Comparison of ENCODE assay signal across 19 mouse cellular contexts in the genomic region with DNA sequence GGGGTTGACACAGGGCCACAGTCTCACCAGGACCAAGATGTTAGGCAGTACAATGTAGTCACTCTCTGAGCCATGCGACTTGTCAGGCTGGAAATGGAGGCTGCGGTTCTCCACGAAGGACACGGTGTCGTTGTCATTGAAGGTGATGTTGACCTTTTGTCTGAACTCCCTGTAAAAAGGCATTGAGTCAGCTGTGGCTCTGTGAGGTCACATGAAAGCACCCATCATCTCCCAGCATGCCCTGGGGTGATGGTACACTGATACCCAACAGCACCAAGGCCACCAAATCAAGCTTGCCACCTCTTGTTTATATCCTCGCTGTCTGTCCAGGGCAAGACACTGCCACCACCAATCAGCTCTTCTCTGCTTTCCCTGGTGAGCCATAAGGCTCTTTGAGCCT. TPM values are rescaled to one million over a fixed set of nuclear protein-coding genes. Genes with fewer than 3 reads are reported as not detected.
DNase-seq lines count a peak whose midpoint lies in the region; ATAC-seq lines count a peak whose summit lies in the region.
"Had no signal": no experiment of that assay in that cellular context is flagged by ENCODE, and none has a peak within 500 bp of the region (broad histone marks: within the 10 kb centered on the region; RNA-seq: fewer than 3 reads in every experiment).

No protein-coding gene starts in this region.

- DNase-seq in adrenal gland, postnatal 14 days = peak; percentile 52
- no peak for DNase-seq in adrenal gland, postnatal 25 days
- DNase-seq: adrenal gland, postnatal 10 days; cerebellum, adult 11 months; cerebellum, adult 18-20 months; cerebellum, adult 8-10 months; cerebellum, adult 9-11 months; cerebellum, postnatal 14 days; cerebellum, postnatal 36 days; embryo, embryonic 11 days had no signal

- peaks cover 12% of the 10 kb centered on the region for H3K9me3 ChIP-seq in megakaryocyte, embryonic 14.5 days
- H3K9me3 ChIP-seq: embryonic facial prominence, embryonic 15.5 days; forebrain, embryonic 10.5 days; forebrain, embryonic 12.5 days had no signal

- no peak for ATAC-seq in megakaryocyte, adult 5-6 weeks (ENCODE audit: poor library complexity, severe bottlenecking)
- ATAC-seq: forebrain, embryonic 14.5 days; forebrain, embryonic 16.5 days had no signal

- peaks cover 44% of the 10 kb centered on the region for H3K4me1 ChIP-seq in megakaryocyte, embryonic 14.5 days

- no peaks in the 10 kb centered on the region for H3K27me3 ChIP-seq in megakaryocyte, embryonic 14.5 days (replicated peaks)
- H3K27me3 ChIP-seq: embryonic facial prominence, embryonic 13.5 days; embryonic facial prominence, embryonic 15.5 days; forebrain, embryonic 12.5 days had no signal

- peaks cover 95% of the 10 kb centered on the region for H3K36me3 ChIP-seq in megakaryocyte, embryonic 14.5 days (replicated peaks; ENCODE audit: low read length)

- H3K4me3 ChIP-seq in megakaryocyte, embryonic 14.5 days (replicated peaks) = peak overlapping the region; percentile 2
- H3K4me3 ChIP-seq: embryonic facial prominence, embryonic 13.5 days; embryonic facial prominence, embryonic 15.5 days; erythroblast, embryonic 14.5 days; forebrain, embryonic 10.5 days; forebrain, embryonic 12.5 days had no signal

RNA-seq across cellular contexts. Expression of a gene that starts 37.8 kb away (rescaled TPM):
- total RNA-seq in adrenal gland, postnatal 14 days (2021) = 1,757 and 2,166 TPM in 2 replicates
- total RNA-seq in adrenal gland, postnatal 25 days (2021) = 1,988 and 2,596 TPM in 2 replicates
- polyA plus RNA-seq in megakaryocyte, embryonic 14.5 days (2012; ENCODE audit: insufficient read depth, low replicate concordance) = 138 and 186 TPM in 2 replicates
- total RNA-seq in megakaryocyte, adult 5-6 weeks (2015) = 88.7 and 92.9 TPM in 2 replicates
- 86.3 and 88.2 TPM in 2 replicates for total RNA-seq in megakaryocyte, adult 5-6 weeks (2017)

Comparison
In these comparisons a context has a peak if more than half of its experiments do, and no peak if none do; other contexts are left out.
1. RNA of a gene that starts 37.8 kb away (total RNA-seq): 1,988 to 2,596 TPM in adrenal gland, postnatal 25 days and 1,757 to 2,166 TPM in adrenal gland, postnatal 14 days; 86.3 to 92.9 TPM in megakaryocyte, adult 5-6 weeks; every median in the first group is over 10 times any median in the second.